Mouse (Mus musculus): ENCODE measurements at regions not wholly inside any gene's neighbourhood (a gene's known extent, or its start where the extent isn't known, plus 50 kb on each side); places are given as distances from the start of the nearest gene placed in this dataset.

GRCm38 (mm10) chr1:83736428-83737117 is 328.6 kb upstream of the Sphkap start:
- TF ChIP-seq CTCF (IDR thresholded peaks at IDR 0.05; ENCODE audit: insufficient read depth, low read length) (no peak), POLR2A (IDR thresholded peaks at IDR 0.05; ENCODE audit: borderline replicate concordance, extremely low read depth, low read depth, low read length) (no peak)
